Mouse (Mus musculus) intestine, embryonic 14.5 days (tissue): Measurements from ENCODE around the gene Atxn7l3. TPM values are rescaled to one million over a fixed set of nuclear protein-coding genes. Genes with fewer than 3 reads are reported as not detected.
A peak's percentile ranks its signal among the peaks of the same experiment; 100 is the strongest.

Source experiments
- ATAC-seq: fragments of 200-750 bp; cut with Nextera tagmentation; replicated peaks from 2 replicates; pipeline ENCODE4 v1.8.0; 2017; ENCODE audit warnings: low read depth, moderate number of reproducible peaks, moderate TSS enrichment, moderate library complexity; ENCODE audit not compliant: low FRiP score, low TSS enrichment
- DNase-seq: peaks from one replicate; pipeline ENCODE4 v3.0.0-alpha.2; 2018; ENCODE audit warnings: low spot score
- H3K27ac ChIP-seq: fragments of 300-500 bp; sonication (generic); 2 replicates; pipeline ENCODE4 v1.5.1; 2014; ENCODE audit warnings: low read depth, mild to moderate bottlenecking, control low read depth
- H3K27me3 ChIP-seq: fragments of 300-500 bp; sonication (generic); replicated peaks from 2 replicates; pipeline ENCODE4 v1.6.1; 2014; ENCODE audit warnings: low read length, control low read depth; ENCODE audit not compliant: control insufficient read depth, insufficient read depth
- H3K36me3 ChIP-seq: fragments of 300-500 bp; sonication (generic); 2 replicates; pipeline ENCODE4 v1.6.1; 2014; ENCODE audit warnings: low read length, control low read depth; ENCODE audit not compliant: control insufficient read depth, insufficient read depth
- H3K4me1 ChIP-seq: fragments of 300-500 bp; sonication (generic); replicated peaks from 2 replicates; pipeline ENCODE4 v1.6.1; 2014; ENCODE audit warnings: low read length, control low read depth, mixed read lengths; ENCODE audit not compliant: control insufficient read depth, insufficient read depth
- H3K4me2 ChIP-seq: fragments of 300-500 bp; sonication (generic); 2 replicates; pipeline ENCODE4 v1.6.1; 2014; ENCODE audit warnings: low read length
- H3K4me3 ChIP-seq: fragments of 300-500 bp; sonication (generic); 2 replicates; pipeline ENCODE4 v1.5.1; 2014; ENCODE audit warnings: low read depth, low read length, control low read depth, mixed read lengths
- H3K9ac ChIP-seq: fragments of 300-500 bp; sonication (generic); 2 replicates; pipeline ENCODE4 v1.6.1; 2014; ENCODE audit warnings: mild to moderate bottlenecking, low read length
- H3K9me3 ChIP-seq: fragments of 300-500 bp; sonication (generic); 2 replicates; pipeline ENCODE4 v1.6.1; 2016; ENCODE audit warnings: low read length, control low read depth; ENCODE audit not compliant: control insufficient read depth
- WGBS: fragments of 180-500 bp; shearing (Covaris S2); extraction: QIAGEN DNeasy Blood & Tissue Kit; methylation state at CpG from one replicate; pipeline ENCODE4 v1.1.7; 2014; 5-methylcytosine and 5-hydroxymethylcytosine counted together
- polyA plus RNA-seq: library from polyadenylated mRNA; unstranded; fragments of >200 nt; fragmentation: Nextera tagmentation; extraction: Ambion mirVana; gene quantifications from 2 replicates; pipeline ENCODE4 v1.2.1, GENCODE M21; 2014

Gene Atxn7l3
- polyA plus RNA-seq, 1 experiment from 2014 or later = 17.5 TPM

- Histone ChIP-seq H3K4me1 (peaks cover 9% of the 10 kb centered on the region), H3K9me3 (no peaks in the 10 kb centered on the region), H3K4me3 (no peak overlapping the region), H3K9ac (no peak overlapping the region), H3K27me3 (no peaks in the 10 kb centered on the region), H3K36me3 (no peaks in the 10 kb centered on the region), H3K4me2 (no peak overlapping the region), H3K27ac (no peak overlapping the region)
- DNase-seq (no peak), ATAC-seq (no peak)
- 73% methylated on average over 1 of the region's 1 CpGs for WGBS
Measured at GRCm38 (mm10) chr11:102323516-102323915, 27.1 kb upstream of the Atxn7l3 start.

- Histone ChIP-seq H3K27me3 (no peaks in the 10 kb centered on the region), H3K9me3 (no peaks in the 10 kb centered on the region), H3K36me3 (no peaks in the 10 kb centered on the region), H3K27ac (no peak overlapping the region), H3K4me1 (peaks cover 9% of the 10 kb centered on the region), H3K4me2 (no peak overlapping the region), H3K9ac (no peak overlapping the region), H3K4me3 (no peak overlapping the region)
- DNase-seq (no peak), ATAC-seq (no peak)
- WGBS = 75% methylated on average over 6 of the region's 6 CpGs
Measured at GRCm38 (mm10) chr11:102321931-102322330, 25.5 kb upstream of the Atxn7l3 start.

- H3K27me3 ChIP-seq = no peaks in the 10 kb centered on the region
- H3K9me3 ChIP-seq = no peaks in the 10 kb centered on the region
- WGBS = 12% methylated on average over 10 of the region's 10 CpGs
- H3K36me3 ChIP-seq = no peaks in the 10 kb centered on the region
- H3K9ac ChIP-seq = peak overlapping the region; percentile 99
- ATAC-seq = no peak
- H3K4me3 ChIP-seq = peak overlapping the region; percentile 99
- peaks cover 16% of the 10 kb centered on the region for H3K4me1 ChIP-seq
- DNase-seq = no peak
- peak overlapping the region; percentile 98 for H3K27ac ChIP-seq
- H3K4me2 ChIP-seq = peak overlapping the region; percentile 93
Measured at GRCm38 (mm10) chr11:102320686-102321005, 24.2 kb upstream of the Atxn7l3 start.

GRCm38 (mm10) chr11:102319941-102320685, 23.7 kb upstream of the Atxn7l3 start:
- H3K27me3 ChIP-seq = no peaks in the 10 kb centered on the region
- peak overlapping the region; percentile 99 for H3K4me3 ChIP-seq
- peaks cover 4% of the 10 kb centered on the region for H3K36me3 ChIP-seq
- peak overlapping the region; percentile 99 for H3K9ac ChIP-seq
- H3K27ac ChIP-seq = peak overlapping the region; percentile 98
- under 1% methylated on average over 38 of the region's 38 CpGs for WGBS
- DNase-seq (peak; percentile 85), ATAC-seq (0 out of 2 replicates have a peak, but pooled peaks have one; percentile 13)
- H3K4me1 ChIP-seq = peaks cover 21% of the 10 kb centered on the region
- H3K9me3 ChIP-seq = no peaks in the 10 kb centered on the region
- H3K4me2 ChIP-seq = peak overlapping the region; percentile 93

- WGBS = 0% methylated on average over 25 of the region's 25 CpGs
- DNase-seq (peak; percentile 90), ATAC-seq (no peak)
- Histone ChIP-seq H3K27ac (peak within 1 kb of the TSS; percentile 98), H3K9ac (peak within 1 kb of the TSS; percentile 99), H3K27me3 (no peaks in the 10 kb centered on the region), H3K9me3 (no peaks in the 10 kb centered on the region), H3K4me1 (peaks cover 23% of the 10 kb centered on the region), H3K4me3 (peak within 1 kb of the TSS; percentile 99), H3K36me3 (peaks cover 11% of the 10 kb centered on the region), H3K4me2 (peak within 1 kb of the TSS; percentile 93)
Measured at GRCm38 (mm10) chr11:102319410-102319792, 23.0 kb upstream of the Atxn7l3 start, which contains the start of gene Ubtf. Ubtf (minus strand) TSS chr11:102319742.

- H3K4me3 ChIP-seq = peak overlapping the region; percentile 99
- peaks cover 23% of the 10 kb centered on the region for H3K4me1 ChIP-seq
- DNase-seq = peak; percentile 88
- H3K9ac ChIP-seq = peak overlapping the region; percentile 99
- no peaks in the 10 kb centered on the region for H3K9me3 ChIP-seq
- H3K4me2 ChIP-seq = peak overlapping the region; percentile 93
- H3K27me3 ChIP-seq = no peaks in the 10 kb centered on the region
- H3K36me3 ChIP-seq = peaks cover 17% of the 10 kb centered on the region
- H3K27ac ChIP-seq = peak overlapping the region; percentile 98
- no peak for ATAC-seq
- under 1% methylated on average over 83 of the region's 84 CpGs for WGBS
Measured at GRCm38 (mm10) chr11:102318576-102319409, 22.4 kb upstream of the Atxn7l3 start.

GRCm38 (mm10) chr11:102317901-102318575, 21.6 kb upstream of the Atxn7l3 start:
- ATAC-seq = peak; percentile 59
- H3K9me3 ChIP-seq = no peaks in the 10 kb centered on the region
- H3K4me3 ChIP-seq = peak overlapping the region; percentile 99
- WGBS = under 1% methylated on average over 30 of the region's 77 CpGs
- H3K4me2 ChIP-seq = peak overlapping the region; percentile 93
- DNase-seq = peak; percentile 89
- peaks cover 25% of the 10 kb centered on the region for H3K36me3 ChIP-seq
- peaks cover 23% of the 10 kb centered on the region for H3K4me1 ChIP-seq
- no peaks in the 10 kb centered on the region for H3K27me3 ChIP-seq
- peak overlapping the region; percentile 98 for H3K27ac ChIP-seq
- peak overlapping the region; percentile 99 for H3K9ac ChIP-seq

GRCm38 (mm10) chr11:102317298-102317900, 21.0 kb upstream of the Atxn7l3 start:
- Histone ChIP-seq H3K36me3 (peaks cover 31% of the 10 kb centered on the region), H3K4me3 (peak overlapping the region; percentile 99), H3K4me2 (peak overlapping the region; percentile 93), H3K4me1 (peaks cover 23% of the 10 kb centered on the region), H3K27me3 (no peaks in the 10 kb centered on the region), H3K9ac (peak overlapping the region; percentile 99), H3K27ac (peak overlapping the region; percentile 98), H3K9me3 (no peaks in the 10 kb centered on the region)
- 1% methylated on average over 70 of the region's 87 CpGs for WGBS
- DNase-seq (peak; percentile 89), ATAC-seq (peak; percentile 18; the same call in 1 of the 2 replicates)
